Mouse (Mus musculus): ENCODE results near the gene Tnpo2. TPM values are rescaled to one million over a fixed set of nuclear protein-coding genes. Genes with fewer than 3 reads are reported as not detected.

The Tnpo2 gene
- polyA plus RNA-seq, 1 experiment from 2014 or later: 33.7 TPM

DNA sequence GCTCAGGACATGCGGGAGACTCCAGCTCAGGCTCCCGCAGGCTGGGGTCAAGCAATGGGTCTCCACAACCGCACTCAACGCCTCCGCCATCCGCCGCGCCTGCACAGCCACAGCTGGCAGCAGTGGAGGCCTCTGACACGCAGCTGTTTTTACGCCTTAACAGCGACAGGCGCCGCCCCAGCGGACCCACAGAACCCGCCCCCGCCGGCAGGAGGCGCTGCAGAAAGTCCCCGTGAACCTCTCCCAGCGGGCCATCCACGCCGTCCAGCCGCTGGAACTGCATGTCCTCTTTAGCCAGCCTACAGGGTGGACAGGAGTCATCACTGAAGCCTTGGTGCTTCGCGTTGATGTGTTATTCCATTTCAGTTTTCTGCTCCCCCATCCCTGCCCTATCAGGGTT is 29.0 kb upstream of the Tnpo2 start:
- Histone ChIP-seq H3K4me1 (0 out of 2 replicates have a peak, but pooled peaks cover 4% of the 10 kb centered on the region), H3K36me3 (no peaks in the 10 kb centered on the region), H3K27me3 (peaks cover 49% of the 10 kb centered on the region), H3K4me3 (no peak overlapping the region), H3K9ac (no peak overlapping the region), H3K9me3 (no peaks in the 10 kb centered on the region), H3K27ac (no peak overlapping the region), H3K4me2 (no peak overlapping the region)
- 12% methylated on average over 25 of the region's 25 CpGs for whole genome bisulfite sequencing
- no peak for ATAC-seq (ENCODE audit: insufficient number of reproducible peaks, low FRiP score, low TSS enrichment, low read depth)

DNA sequence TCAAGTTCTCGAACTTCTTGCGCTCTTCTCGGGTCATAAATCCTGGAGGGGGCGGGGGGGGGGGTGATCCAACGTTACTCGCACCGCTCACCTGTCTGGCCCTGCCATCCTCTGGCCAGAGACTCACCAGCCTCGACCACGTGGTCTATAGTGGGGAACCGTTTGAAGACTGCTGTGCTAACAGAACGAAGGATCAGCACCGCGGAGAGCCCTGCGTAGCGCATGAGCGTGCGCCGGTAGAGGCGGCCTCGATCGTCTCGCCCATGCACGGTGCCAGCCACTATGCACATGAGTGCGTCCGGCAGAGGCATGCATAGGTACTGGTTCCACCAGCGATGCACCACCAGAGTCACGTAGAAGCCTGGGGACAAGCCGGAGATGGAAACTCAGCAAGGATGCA is 25.5 kb upstream of the Tnpo2 start:
- 14% methylated on average over 28 of the region's 28 CpGs for WGBS
- H3K4me3 ChIP-seq: no peak overlapping the region
- H3K9ac ChIP-seq: no peak overlapping the region
- peaks cover 9% of the 10 kb centered on the region for H3K4me1 ChIP-seq
- no peaks in the 10 kb centered on the region for H3K9me3 ChIP-seq
- no peak overlapping the region for H3K4me2 ChIP-seq
- H3K27me3 ChIP-seq: peaks cover 70% of the 10 kb centered on the region
- H3K36me3 ChIP-seq: no peaks in the 10 kb centered on the region
- no peak overlapping the region for H3K27ac ChIP-seq
- no peak for ATAC-seq (ENCODE audit: insufficient number of reproducible peaks, low FRiP score, low TSS enrichment, low read depth)

DNA sequence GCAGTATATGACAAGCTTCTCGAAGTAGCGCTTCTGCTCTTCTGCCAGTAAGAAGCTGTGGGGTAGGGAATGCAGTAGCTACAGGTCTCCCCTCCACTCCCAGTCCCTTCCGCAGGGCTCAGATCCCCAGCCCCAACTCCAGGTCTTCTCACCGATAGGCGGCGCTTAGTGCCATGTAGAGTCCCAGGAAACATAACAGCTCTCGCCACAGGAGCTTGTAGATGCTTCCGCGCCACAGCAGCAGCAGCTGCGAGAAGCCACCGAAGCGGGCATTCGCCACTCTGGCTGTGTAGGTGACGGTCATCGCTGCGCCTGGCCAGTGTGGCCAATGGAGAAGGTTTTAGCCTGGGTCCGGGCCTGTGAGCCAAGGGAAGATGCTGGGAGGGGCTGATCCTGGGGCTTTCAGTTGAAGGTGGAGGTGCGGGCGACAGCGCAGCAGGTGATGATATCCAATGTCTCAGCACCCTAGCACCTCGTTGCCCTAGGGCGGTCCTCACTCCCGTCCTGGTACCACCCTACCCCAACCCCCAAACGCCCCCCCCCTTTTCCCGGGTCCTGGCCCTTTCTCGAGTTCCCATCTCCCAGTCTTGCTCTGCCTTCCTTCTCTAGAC is 23.4 kb upstream of the Tnpo2 start:
- 4% methylated on average over 26 of the region's 26 CpGs for WGBS
- Histone ChIP-seq H3K36me3 (peaks cover 8% of the 10 kb centered on the region), H3K27ac (no peak overlapping the region), H3K4me3 (peak overlapping the region; percentile 30), H3K27me3 (peaks cover 54% of the 10 kb centered on the region), H3K4me1 (peaks cover 5% of the 10 kb centered on the region), H3K4me2 (peak overlapping the region; percentile 54), H3K9ac (no peak overlapping the region), H3K9me3 (no peaks in the 10 kb centered on the region)
- peak; percentile 41; the same call in 1 of the 2 replicates for ATAC-seq (ENCODE audit: insufficient number of reproducible peaks, low FRiP score, low TSS enrichment, low read depth)

DNA sequence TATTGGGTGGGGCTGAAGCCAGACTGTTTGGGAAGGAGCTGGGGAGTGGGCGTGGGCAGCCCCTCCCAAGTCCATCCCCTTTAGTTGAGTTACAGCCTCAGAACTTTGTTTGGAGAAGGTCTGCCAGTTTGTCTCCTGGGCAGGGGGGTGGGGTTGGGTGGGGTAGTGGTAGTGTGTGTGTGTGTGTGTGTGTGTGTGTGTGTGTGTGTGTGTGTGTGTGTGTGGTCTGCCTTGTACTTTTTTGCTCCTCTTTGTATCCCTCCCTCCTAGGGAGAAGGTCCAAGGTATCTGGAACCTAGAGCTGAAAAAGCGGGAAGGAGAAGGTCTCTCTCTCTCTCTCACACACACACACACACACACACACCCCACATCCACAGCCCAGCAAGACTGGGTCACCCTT is 22.3 kb upstream of the Tnpo2 start, which contains the start of gene Best2:
TSS of gene Best2 (minus strand) at position 101 of the 400 bp plus-strand sequence.
- Histone ChIP-seq H3K27me3 (peaks cover 43% of the 10 kb centered on the region), H3K9me3 (no peaks in the 10 kb centered on the region), H3K27ac (no peak within 1 kb of the TSS), H3K36me3 (peaks cover 19% of the 10 kb centered on the region), H3K9ac (no peak within 1 kb of the TSS), H3K4me3 (peak within 1 kb of the TSS; percentile 30), H3K4me2 (peak within 1 kb of the TSS; percentile 54), H3K4me1 (peaks cover 5% of the 10 kb centered on the region)
- WGBS: 68% methylated on average over 2 of the region's 2 CpGs
- ATAC-seq (ENCODE audit: insufficient number of reproducible peaks, low FRiP score, low TSS enrichment, low read depth): no peak

DNA sequence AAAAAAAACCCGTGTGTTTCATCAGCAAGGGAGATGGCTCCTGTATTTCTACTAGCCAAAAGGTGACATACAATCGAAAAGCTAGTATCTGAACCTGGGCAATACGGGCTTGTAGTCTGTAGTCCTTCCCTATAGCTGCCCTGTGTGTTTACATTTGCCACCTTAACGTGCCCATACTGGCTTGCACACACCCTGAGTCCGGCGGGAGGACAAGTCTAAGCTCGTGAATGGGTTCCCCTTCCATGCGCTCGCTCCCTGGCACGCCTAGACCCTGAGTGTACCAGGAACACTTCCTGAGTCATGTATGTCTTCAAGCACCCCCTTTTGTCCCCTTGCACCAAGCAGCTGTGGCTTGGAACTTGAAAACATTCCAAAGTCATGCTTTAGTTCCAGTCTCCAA is 20.0 kb upstream of the Tnpo2 start:
- WGBS: 67% methylated on average over 10 of the region's 10 CpGs
- no peaks in the 10 kb centered on the region for H3K9me3 ChIP-seq
- peaks cover 5% of the 10 kb centered on the region for H3K4me1 ChIP-seq
- H3K27me3 ChIP-seq: peaks cover 27% of the 10 kb centered on the region
- H3K27ac ChIP-seq: no peak overlapping the region
- H3K9ac ChIP-seq: no peak overlapping the region
- peaks cover 40% of the 10 kb centered on the region for H3K36me3 ChIP-seq
- H3K4me2 ChIP-seq: no peak overlapping the region
- H3K4me3 ChIP-seq: no peak overlapping the region
- no peak for ATAC-seq (ENCODE audit: insufficient number of reproducible peaks, low FRiP score, low TSS enrichment, low read depth)

DNA sequence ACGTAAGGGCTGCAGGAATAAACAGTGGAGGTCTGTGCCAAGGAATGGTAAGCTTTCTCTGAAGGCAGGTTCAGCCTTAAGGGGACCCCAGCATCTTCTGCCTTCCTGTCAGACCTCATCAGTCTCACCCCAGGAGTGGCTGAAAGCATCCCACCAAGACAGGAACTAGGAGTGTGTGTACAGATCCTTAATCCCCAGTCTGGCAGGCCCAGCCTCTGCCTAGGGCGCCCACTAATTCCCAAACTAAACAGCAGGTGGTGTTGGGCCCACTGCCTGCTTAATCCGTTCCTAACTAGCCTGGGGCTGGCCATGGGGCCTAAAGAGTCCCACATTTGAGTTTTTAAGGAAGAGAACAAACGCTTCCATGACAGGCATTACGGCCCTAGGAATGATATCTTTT is 19.5 kb upstream of the Tnpo2 start:
- Histone ChIP-seq H3K36me3 (peaks cover 45% of the 10 kb centered on the region), H3K4me3 (no peak overlapping the region), H3K9me3 (no peaks in the 10 kb centered on the region), H3K4me1 (peaks cover 5% of the 10 kb centered on the region), H3K4me2 (no peak overlapping the region), H3K9ac (no peak overlapping the region), H3K27me3 (peaks cover 25% of the 10 kb centered on the region), H3K27ac (no peak overlapping the region)
- 38% methylated on average over 5 of the region's 5 CpGs for WGBS
- ATAC-seq (ENCODE audit: insufficient number of reproducible peaks, low FRiP score, low TSS enrichment, low read depth): no peak

DNA sequence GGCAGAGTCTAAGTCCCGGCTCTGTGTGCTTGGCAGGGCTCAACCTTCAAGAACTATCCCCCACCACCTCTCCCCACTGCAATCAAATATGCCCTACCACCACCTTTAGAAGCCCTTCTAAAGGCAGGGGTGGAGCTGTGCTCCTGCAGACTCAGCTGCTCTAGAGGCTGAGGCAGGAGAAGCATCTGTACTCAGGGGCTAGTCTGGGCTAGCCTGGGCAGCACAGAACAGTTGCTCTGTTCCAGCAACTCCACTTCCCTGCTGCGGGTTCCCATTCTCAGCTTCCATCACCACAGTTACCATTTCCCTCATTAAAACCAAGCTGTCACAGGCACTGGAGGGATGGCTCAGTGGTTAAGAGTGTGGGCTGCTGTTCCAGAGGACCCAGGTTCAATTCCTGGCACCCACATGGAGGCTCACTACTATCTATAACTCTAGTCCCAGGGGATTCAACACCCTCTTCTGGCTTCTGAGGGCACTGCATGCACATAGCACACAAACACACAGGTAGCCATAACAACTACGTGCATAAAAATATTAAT is 15.1 kb upstream of the Tnpo2 start:
- H3K9ac ChIP-seq: no peak overlapping the region
- H3K4me1 ChIP-seq: peaks cover 22% of the 10 kb centered on the region
- no peaks in the 10 kb centered on the region for H3K9me3 ChIP-seq
- no peak overlapping the region for H3K4me2 ChIP-seq
- ATAC-seq (ENCODE audit: insufficient number of reproducible peaks, low FRiP score, low TSS enrichment, low read depth): no peak
- no peaks in the 10 kb centered on the region for H3K27me3 ChIP-seq
- peaks cover 64% of the 10 kb centered on the region for H3K36me3 ChIP-seq
- H3K4me3 ChIP-seq: no peak overlapping the region
- 93% methylated on average over 3 of the region's 3 CpGs for WGBS
- H3K27ac ChIP-seq: no peak overlapping the region

DNA sequence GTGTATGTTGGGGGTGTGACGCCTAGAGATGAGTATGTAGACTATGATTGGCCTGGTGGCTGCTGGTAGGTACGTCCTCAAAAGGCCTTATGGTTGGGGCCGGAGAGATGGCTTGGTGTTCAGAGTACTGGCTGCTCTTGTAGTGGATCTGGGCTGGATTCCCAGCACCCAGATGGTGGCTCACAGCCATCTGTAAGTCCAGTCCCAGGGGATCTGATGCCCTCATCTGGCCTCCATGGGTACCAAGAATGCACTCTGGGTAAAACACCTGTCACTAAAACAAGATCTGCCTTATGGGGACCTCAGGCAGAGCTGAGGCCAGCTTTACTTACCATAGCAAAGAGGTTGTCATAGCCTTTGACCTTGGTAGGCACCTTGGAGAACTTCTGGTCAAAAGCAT is 12.9 kb upstream of the Tnpo2 start:
- ATAC-seq (ENCODE audit: insufficient number of reproducible peaks, low FRiP score, low TSS enrichment, low read depth): no peak
- H3K36me3 ChIP-seq: peaks cover 51% of the 10 kb centered on the region
- peak overlapping the region; percentile 88 for H3K4me2 ChIP-seq
- H3K27ac ChIP-seq: no peak overlapping the region
- 89% methylated on average over 3 of the region's 3 CpGs for WGBS
- peak overlapping the region; percentile 84 for H3K4me3 ChIP-seq
- no peaks in the 10 kb centered on the region for H3K27me3 ChIP-seq
- no peak overlapping the region for H3K9ac ChIP-seq
- no peaks in the 10 kb centered on the region for H3K9me3 ChIP-seq
- H3K4me1 ChIP-seq: peaks cover 32% of the 10 kb centered on the region

DNA sequence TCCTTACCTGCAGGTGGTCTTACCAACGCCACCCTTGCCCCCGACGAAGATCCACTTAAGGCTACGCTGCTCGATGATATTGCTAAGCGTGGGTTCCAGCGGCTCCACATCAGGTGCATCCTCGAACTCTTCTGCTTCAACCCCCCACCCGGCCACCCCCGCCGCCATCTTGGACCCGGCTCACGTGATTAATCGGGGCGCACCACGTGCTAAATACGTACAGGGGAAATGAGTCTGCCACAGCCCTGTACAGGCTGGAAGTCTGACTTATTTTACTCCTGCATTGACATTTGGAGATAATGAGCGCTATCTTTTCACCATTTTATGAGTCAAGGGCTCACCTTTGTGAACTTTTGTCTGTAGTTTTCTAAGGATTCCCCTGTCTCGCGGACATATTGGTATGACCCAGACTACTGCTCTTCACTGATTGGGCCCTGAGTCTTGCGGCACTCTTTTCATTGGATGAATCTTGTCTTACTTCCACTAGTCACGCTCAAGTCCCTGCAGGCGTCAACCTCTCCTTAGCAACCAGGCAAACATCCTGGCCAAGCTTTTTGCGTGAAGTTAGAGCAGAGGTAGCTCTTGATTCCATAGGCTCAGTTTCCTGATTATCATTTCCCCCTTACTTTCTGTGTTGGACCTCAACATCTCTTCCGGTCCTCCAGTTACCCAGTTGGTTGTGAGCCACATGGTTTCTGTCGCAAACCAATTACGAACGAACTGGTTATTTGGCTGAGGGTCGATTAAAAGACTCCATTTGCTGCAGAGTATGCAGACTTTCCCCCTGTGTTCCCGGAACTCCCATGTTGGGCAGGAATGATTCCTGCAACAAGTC is 11.4 kb upstream of the Tnpo2 start, which contains the start of gene Asna1:
TSS of gene Asna1 (minus strand) at position 184 of the 835 bp plus-strand sequence.
- Histone ChIP-seq H3K9ac (peak within 1 kb of the TSS; percentile 71), H3K27me3 (no peaks in the 10 kb centered on the region), H3K4me3 (peak within 1 kb of the TSS; percentile 84), H3K9me3 (no peaks in the 10 kb centered on the region), H3K27ac (peak within 1 kb of the TSS; percentile 92), H3K4me1 (peaks cover 38% of the 10 kb centered on the region), H3K4me2 (peak within 1 kb of the TSS; percentile 88), H3K36me3 (peaks cover 51% of the 10 kb centered on the region)
- WGBS: 4% methylated on average over 30 of the region's 30 CpGs
- ATAC-seq (ENCODE audit: insufficient number of reproducible peaks, low FRiP score, low TSS enrichment, low read depth): peak; percentile 87

DNA sequence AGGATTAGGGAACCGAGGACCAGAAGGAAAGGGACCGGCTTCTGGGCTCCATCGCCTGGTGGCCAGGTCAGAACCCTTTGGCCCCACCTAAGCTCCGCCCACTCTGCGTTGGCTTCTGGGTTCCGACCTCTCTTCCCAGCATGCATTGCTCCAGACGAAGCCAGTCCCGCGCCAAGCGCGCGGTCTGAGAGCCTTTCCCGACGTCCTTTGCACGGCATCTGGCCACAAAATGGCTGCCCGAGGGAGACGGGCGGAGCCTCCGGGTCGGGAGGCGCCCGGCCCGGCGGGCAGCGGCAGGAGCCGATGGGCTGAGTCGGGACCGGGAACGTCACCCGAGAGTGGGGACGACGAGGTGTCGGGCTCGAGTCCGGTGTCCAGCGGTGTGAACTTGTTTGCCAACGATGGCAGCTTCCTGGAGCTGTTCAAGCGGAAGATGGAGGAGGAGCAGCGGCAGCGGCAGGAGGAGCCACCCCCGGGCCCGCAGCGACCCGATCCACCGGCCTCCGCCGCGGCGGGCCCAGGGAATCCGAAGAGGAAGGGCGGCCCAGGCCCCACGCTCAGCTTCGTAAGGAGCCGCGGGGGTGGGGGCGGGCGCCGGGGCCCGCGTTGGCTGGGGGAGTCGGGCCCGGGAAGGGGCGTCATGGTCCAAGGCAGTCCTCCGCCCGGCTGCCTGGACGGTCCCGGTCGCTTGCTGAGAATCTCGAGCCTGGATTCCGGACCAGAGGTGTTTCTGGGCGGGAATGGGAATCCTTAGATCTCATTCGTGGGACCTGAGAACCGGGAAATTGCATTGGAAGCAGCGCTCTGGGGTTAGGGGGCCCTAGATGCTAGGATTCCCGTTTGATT is 9.8 kb upstream of the Tnpo2 start, which contains the start of gene Trir:
TSS of gene Trir (plus strand) at position 154 of the 846 bp plus-strand sequence.
- Histone ChIP-seq H3K4me2 (peak within 1 kb of the TSS; percentile 88), H3K4me3 (peak within 1 kb of the TSS; percentile 84), H3K36me3 (peaks cover 50% of the 10 kb centered on the region), H3K9ac (peak within 1 kb of the TSS; percentile 97), H3K27me3 (no peaks in the 10 kb centered on the region), H3K4me1 (peaks cover 38% of the 10 kb centered on the region), H3K27ac (peak within 1 kb of the TSS; percentile 92), H3K9me3 (no peaks in the 10 kb centered on the region)
- ATAC-seq (ENCODE audit: insufficient number of reproducible peaks, low FRiP score, low TSS enrichment, low read depth): peak; percentile 79
- WGBS: under 1% methylated on average over 62 of the region's 75 CpGs

DNA sequence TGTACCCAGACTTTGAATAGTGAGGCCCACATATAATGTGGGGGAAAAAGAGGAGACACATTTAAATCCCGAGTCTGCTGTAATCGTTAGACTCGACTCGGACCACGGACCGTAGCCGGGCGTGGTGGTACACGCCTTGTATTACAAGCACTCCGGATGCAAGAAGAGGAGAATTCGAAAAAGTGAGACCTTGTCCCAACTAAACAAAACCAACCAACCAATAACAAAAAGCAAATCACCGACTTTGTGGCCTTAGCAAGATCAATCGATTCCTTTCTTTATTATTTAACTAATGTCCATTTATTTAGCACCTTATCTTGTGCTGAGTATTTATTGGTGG is 9.2 kb upstream of the Tnpo2 start:
- Histone ChIP-seq H3K9me3 (no peaks in the 10 kb centered on the region), H3K36me3 (peaks cover 50% of the 10 kb centered on the region), H3K27me3 (no peaks in the 10 kb centered on the region), H3K4me1 (peaks cover 38% of the 10 kb centered on the region), H3K9ac (peak overlapping the region; percentile 97), H3K4me2 (peak overlapping the region; percentile 88), H3K27ac (peak overlapping the region; percentile 92), H3K4me3 (peak overlapping the region; percentile 84)
- WGBS: 1% methylated on average over 13 of the region's 13 CpGs
- no peak for ATAC-seq (ENCODE audit: insufficient number of reproducible peaks, low FRiP score, low TSS enrichment, low read depth)

Measured in limb, embryonic 15.5 days (tissue).